ENCODE assay signal across 15 mouse cellular contexts in the genomic region with DNA sequence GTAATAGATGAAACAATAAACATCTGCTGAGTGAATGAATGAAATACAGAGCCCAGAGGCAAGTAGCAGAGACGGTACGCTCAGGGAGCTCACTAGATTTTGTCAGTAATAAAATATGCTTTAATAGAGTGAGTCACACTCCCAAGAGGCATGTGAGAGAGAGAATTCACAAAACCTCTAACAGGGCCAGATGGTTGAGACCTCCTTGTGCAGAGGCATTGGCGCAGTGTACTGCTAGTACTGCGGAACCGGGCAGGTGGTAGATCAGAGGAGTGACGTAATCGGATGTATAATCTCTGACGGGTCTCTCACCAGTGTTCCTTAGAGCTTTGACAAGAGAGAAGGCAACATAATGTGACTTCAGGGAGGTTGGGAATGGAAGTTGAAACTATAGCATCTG.
DNase-seq lines count a peak whose midpoint lies in the region; ATAC-seq and TF ChIP-seq lines count a peak whose summit lies in the region.
"Had no signal": no experiment of that assay in that cellular context is flagged by ENCODE, and none has a peak within 500 bp of the region (broad histone marks: within the 10 kb centered on the region; RNA-seq: fewer than 3 reads in every experiment).

No protein-coding gene starts in this region.

- H3K9ac ChIP-seq in heart, embryonic 16.5 days (ENCODE audit: low read length): 0 out of 2 replicates have a peak overlapping the region, but pooled peaks have one; percentile 4
- H3K9ac ChIP-seq: limb, embryonic 12.5 days; lung, embryonic 15.5 days; midbrain, embryonic 12.5 days had no signal

- peak; percentile 70 to 86 for DNase-seq in cerebellum, adult 2 months
- DNase-seq in cerebellum, postnatal 14 days: no peak
- no peak for DNase-seq in heart, adult 8-10 months (ENCODE audit: low spot score)
- DNase-seq in urinary bladder, postnatal 10 days (ENCODE audit: low spot score): no peak
- DNase-seq: adrenal gland, postnatal 14 days; kidney, postnatal 25 days; spleen, adult 18-20 months had no signal

- peaks cover 55% of the 10 kb centered on the region for H3K79me2 ChIP-seq in C2C12 (ENCODE audit: control insufficient read depth, insufficient read depth)

- no peaks in the 10 kb centered on the region for H3K9me3 ChIP-seq in heart, embryonic 16.5 days (replicated peaks; ENCODE audit: control insufficient read depth, low read length)
- H3K9me3 ChIP-seq: limb, embryonic 12.5 days; lung, embryonic 15.5 days; midbrain, embryonic 12.5 days had no signal

- H3K27ac ChIP-seq in cerebellum, adult 2 months (ENCODE audit: insufficient read depth, low read length): peak overlapping the region; percentile 81
- 0 out of 2 replicates have a peak overlapping the region, but pooled peaks have one; percentile 29 for H3K27ac ChIP-seq in heart, embryonic 16.5 days (ENCODE audit: low read length)
- peak overlapping the region; percentile 80 for H3K27ac ChIP-seq in embryonic fibroblast, embryonic 13.5 days (ENCODE audit: insufficient read depth, low read length)
- H3K27ac ChIP-seq: limb, embryonic 12.5 days; lung, embryonic 15.5 days; midbrain, embryonic 12.5 days had no signal

- H3K4me1 ChIP-seq in cerebellum, adult 2 months (ENCODE audit: control insufficient read depth, insufficient read depth, low read length): peaks cover 34% of the 10 kb centered on the region
- H3K4me1 ChIP-seq in heart, embryonic 16.5 days (ENCODE audit: control insufficient read depth, insufficient read depth, low read length): peaks cover 41% of the 10 kb centered on the region
- peaks cover 37% of the 10 kb centered on the region for H3K4me1 ChIP-seq in embryonic fibroblast, embryonic 13.5 days (ENCODE audit: control insufficient read depth, insufficient read depth, low read length)
- H3K4me1 ChIP-seq: limb, embryonic 12.5 days; midbrain, embryonic 12.5 days had no signal

- ATAC-seq in heart, embryonic 16.5 days (replicated peaks; ENCODE audit: extremely low read depth, insufficient read depth, low FRiP score): no peak
- no peak for ATAC-seq in granulocyte monocyte progenitor cell, adult 5-6 weeks (replicated peaks; ENCODE audit: poor library complexity, severe bottlenecking)
- ATAC-seq: intestine, embryonic 16.5 days had no signal

- TF ChIP-seq POLR2A in cerebellum, adult 2 months (IDR thresholded peaks at IDR 0.05; ENCODE audit: borderline replicate concordance, insufficient read depth, low read length): no peak
- TF ChIP-seq POLR2A in embryonic fibroblast, embryonic 13.5 days (IDR thresholded peaks at IDR 0.05; ENCODE audit: low read depth, low read length): no peak

- TF ChIP-seq CTCF in cerebellum, adult 2 months (IDR thresholded peaks at IDR 0.05; ENCODE audit: borderline replicate concordance, insufficient read depth, low read depth, low read length): no peak
- TF ChIP-seq CTCF in C2C12 (IDR thresholded peaks at IDR 0.05; ENCODE audit: control insufficient read depth, insufficient read depth, insufficient read length): no peak
- TF ChIP-seq CTCF in embryonic fibroblast, embryonic 13.5 days (IDR thresholded peaks at IDR 0.05; ENCODE audit: borderline replicate concordance, insufficient read depth, low read length): no peak

- peaks cover 41% of the 10 kb centered on the region for H3K36me3 ChIP-seq in heart, embryonic 16.5 days (ENCODE audit: control insufficient read depth, insufficient read depth)
- H3K36me3 ChIP-seq in C2C12 (ENCODE audit: control insufficient read depth, insufficient read depth): peaks cover 62% of the 10 kb centered on the region
- H3K36me3 ChIP-seq: limb, embryonic 12.5 days; lung, embryonic 15.5 days; midbrain, embryonic 12.5 days had no signal

- H3K4me3 ChIP-seq in cerebellum, adult 2 months (replicated peaks; ENCODE audit: insufficient read depth, low read depth, low read length): no peak overlapping the region
- no peak overlapping the region for H3K4me3 ChIP-seq in heart, embryonic 16.5 days (ENCODE audit: low read length)
- H3K4me3 ChIP-seq in C2C12 (ENCODE audit: insufficient read depth, poor library complexity, severe bottlenecking): no peak overlapping the region
- no peak overlapping the region for H3K4me3 ChIP-seq in embryonic fibroblast, embryonic 13.5 days (ENCODE audit: insufficient read depth, low read length)
- H3K4me3 ChIP-seq: limb, embryonic 12.5 days; lung, embryonic 15.5 days; midbrain, embryonic 12.5 days had no signal

- H3K4me2 ChIP-seq in heart, embryonic 16.5 days (ENCODE audit: low read depth, low read length): no peak overlapping the region
- H3K4me2 ChIP-seq: limb, embryonic 12.5 days; lung, embryonic 15.5 days; midbrain, embryonic 12.5 days had no signal

- H3ac ChIP-seq in C2C12 (ENCODE audit: control insufficient read depth, insufficient read length, low read depth): no peak overlapping the region

- H3K27me3 ChIP-seq in cerebellum, adult 2 months (ENCODE audit: control insufficient read depth, insufficient read depth, low read length): no peaks in the 10 kb centered on the region
- H3K27me3 ChIP-seq in heart, embryonic 16.5 days (ENCODE audit: control insufficient read depth, insufficient read depth, low read length): no peaks in the 10 kb centered on the region
- H3K27me3 ChIP-seq in C2C12 (ENCODE audit: control insufficient read depth, insufficient read depth, insufficient read length): no peaks in the 10 kb centered on the region
- H3K27me3 ChIP-seq: limb, embryonic 12.5 days; lung, embryonic 15.5 days; midbrain, embryonic 12.5 days had no signal

- peaks cover 27% of the 10 kb centered on the region for H3K79me3 ChIP-seq in C2C12 (ENCODE audit: low read depth)

- WGBS in cerebellum, adult 2 months: 9% methylated on average over 8 of the region's 8 CpGs
- WGBS in heart, embryonic 16.5 days: 72% methylated on average over 8 of the region's 8 CpGs

TF ChIP-seq in C2C12, 6 proteins besides CTCF, POLR2A, EP300 and RAD21:
- TF ChIP-seq FOSL1 (IDR thresholded peaks at IDR 0.05; ENCODE audit: insufficient read depth, low read length, poor library complexity, severe bottlenecking) (peak; percentile 80), CEBPB (IDR thresholded peaks at IDR 0.05; ENCODE audit: low read depth) (no peak), MYOD1 (IDR thresholded peaks at IDR 0.05; ENCODE audit: control insufficient read depth, insufficient read length, low read depth) (peak; percentile 75)

Comparison
In these comparisons a context has a peak if more than half of its experiments do, and no peak if none do; other contexts are left out.
1. DNase-seq: peak in cerebellum, adult 2 months (2 of 2); none in cerebellum, postnatal 14 days (0 of 2), heart, adult 8-10 months (single experiment) and urinary bladder, postnatal 10 days (single experiment).
2. H3K27ac ChIP-seq: peak in every context shown above with its lines; median percentile 81 in cerebellum, adult 2 months; 80 in embryonic fibroblast, embryonic 13.5 days; 29 in heart, embryonic 16.5 days.